Mouse (Mus musculus) kidney, embryonic 16.5 days (tissue): ENCODE results near the gene Cox8a. TPM values are rescaled to one million over a fixed set of nuclear protein-coding genes. Genes with fewer than 3 reads are reported as not detected.

Source experiments
- ATAC-seq: fragments of 200-750 bp; cut with Nextera tagmentation; 2 replicates; pipeline ENCODE4 v1.8.0; 2017; ENCODE audit warnings: moderate TSS enrichment; ENCODE audit not compliant: low FRiP score, low TSS enrichment
- H3K27ac ChIP-seq: fragments of 300-500 bp; sonication (generic); 2 replicates; pipeline ENCODE4 v1.5.1; 2014; ENCODE audit warnings: low read length
- H3K27me3 ChIP-seq: fragments of 300-500 bp; sonication (generic); 2 replicates; pipeline ENCODE4 v1.6.1; 2014; ENCODE audit warnings: low read length, control low read depth, mixed read lengths; ENCODE audit not compliant: insufficient read depth
- H3K36me3 ChIP-seq: fragments of 300-500 bp; sonication (generic); 2 replicates; pipeline ENCODE4 v1.6.1; 2014; ENCODE audit warnings: low read length, control low read depth, mixed read lengths; ENCODE audit not compliant: insufficient read depth
- H3K4me1 ChIP-seq: fragments of 300-500 bp; sonication (generic); 2 replicates; pipeline ENCODE4 v1.6.1; 2014; ENCODE audit warnings: low read length, control low read depth, mixed read lengths; ENCODE audit not compliant: insufficient read depth
- H3K4me2 ChIP-seq: fragments of 300-500 bp; sonication (generic); replicated peaks from 2 replicates; pipeline ENCODE4 v1.6.1; 2014; ENCODE audit warnings: low read depth, low read length
- H3K4me3 ChIP-seq: fragments of 300-500 bp; sonication (generic); 2 replicates; pipeline ENCODE4 v1.5.1; 2014; ENCODE audit warnings: mild to moderate bottlenecking, low read length
- H3K9ac ChIP-seq: fragments of 300-500 bp; sonication (generic); replicated peaks from 2 replicates; pipeline ENCODE4 v1.6.1; 2014; ENCODE audit warnings: low read length
- H3K9me3 ChIP-seq: fragments of 300-500 bp; sonication (generic); 2 replicates; pipeline ENCODE4 v1.6.1; 2016; ENCODE audit warnings: low read length, control low read depth
- WGBS: fragments of 180-500 bp; shearing (Covaris S2); extraction: QIAGEN DNeasy Blood & Tissue Kit; methylation state at CpG from one replicate; pipeline ENCODE4 v1.1.7; 2014; 5-methylcytosine and 5-hydroxymethylcytosine counted together
- polyA plus RNA-seq: library from polyadenylated mRNA; unstranded; fragments of >200 nt; fragmentation: Nextera tagmentation; extraction: Ambion mirVana; gene quantifications from 2 replicates; pipeline ENCODE4 v1.2.1, GENCODE M21; 2015

Gene Cox8a
- polyA plus RNA-seq = 1,116 and 1,175 TPM in 2 replicates

DNA sequence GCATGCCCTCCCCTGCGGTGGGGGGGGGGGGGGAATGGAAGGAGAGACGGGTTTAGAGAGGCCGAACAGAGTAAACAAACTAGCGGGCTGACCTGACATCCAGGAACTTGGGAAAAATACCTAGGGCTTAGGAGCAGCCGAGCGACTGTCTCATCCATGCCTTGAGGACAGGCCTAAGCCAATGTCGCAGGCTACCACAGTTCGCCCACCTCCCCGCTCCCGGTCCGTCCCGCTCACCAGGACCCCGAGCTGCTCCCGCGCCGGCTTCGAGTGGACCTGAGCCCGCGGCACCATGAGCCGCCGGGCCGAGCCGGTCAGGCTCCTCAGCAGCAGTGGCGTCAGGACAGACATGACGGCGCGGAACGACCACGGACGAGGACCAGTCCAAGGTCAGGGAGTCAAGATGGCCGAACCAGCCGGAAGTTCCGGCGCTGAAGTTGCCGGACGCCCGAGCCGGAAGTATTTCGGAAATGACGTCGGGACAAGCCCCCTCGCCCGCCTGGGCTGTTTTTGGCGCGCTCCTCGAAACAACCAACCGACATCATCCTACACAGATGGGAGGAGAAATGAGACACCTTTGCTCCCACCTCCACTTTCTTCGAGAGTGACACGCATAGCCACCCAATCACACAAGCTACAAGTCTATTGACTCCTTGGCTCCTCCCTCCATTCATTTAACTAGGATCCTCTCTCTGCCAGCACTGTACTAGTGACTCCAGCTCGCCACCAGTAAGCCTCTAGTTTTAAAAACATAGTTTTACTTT, at the start of gene Cox8a:
Gene Cox8a (minus strand): TSS at position 455 of the 764 bp plus-strand sequence.
- under 1% methylated on average over 49 of the region's 50 CpGs for WGBS
- Histone ChIP-seq H3K9ac (peak within 1 kb of the TSS; percentile 97), H3K9me3 (no peaks in the 10 kb centered on the region), H3K4me2 (peak within 1 kb of the TSS; percentile 88), H3K4me1 (peaks cover 34% of the 10 kb centered on the region), H3K27me3 (no peaks in the 10 kb centered on the region), H3K4me3 (peak within 1 kb of the TSS; percentile 95), H3K27ac (peak within 1 kb of the TSS; percentile 95), H3K36me3 (peaks cover 28% of the 10 kb centered on the region)
- ATAC-seq = peak; percentile 98

DNA sequence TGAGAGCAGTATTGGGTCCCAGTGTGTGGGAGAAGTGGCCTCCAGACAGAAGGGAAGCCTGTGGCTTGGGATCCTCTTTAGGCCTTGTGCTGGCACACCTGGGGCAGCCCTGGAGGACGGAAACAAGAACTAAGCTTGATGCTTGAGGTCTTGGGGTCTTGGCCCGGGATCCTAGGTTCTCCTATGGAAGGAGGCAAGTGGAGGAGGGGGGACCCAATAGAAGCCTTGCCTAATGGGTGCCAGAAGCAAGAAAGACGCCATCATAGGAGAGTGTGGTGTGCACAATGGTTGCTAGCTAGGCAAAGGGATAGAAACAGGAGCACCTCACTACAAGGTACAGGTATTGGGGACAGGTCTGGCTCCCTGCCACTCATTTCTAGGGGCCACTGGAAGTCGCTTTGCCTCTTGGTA, 49.0 kb upstream of the Cox8a start:
- H3K4me1 ChIP-seq = peaks cover 49% of the 10 kb centered on the region
- no peaks in the 10 kb centered on the region for H3K27me3 ChIP-seq
- peak overlapping the region; percentile 86; the same call in 1 of the 2 replicates for H3K27ac ChIP-seq
- peak overlapping the region; percentile 38; the same call in 1 of the 2 replicates for H3K9ac ChIP-seq
- no peak for ATAC-seq
- H3K36me3 ChIP-seq = peaks cover 4% of the 10 kb centered on the region
- no peak overlapping the region for H3K4me2 ChIP-seq
- WGBS = 49% methylated on average over 4 of the region's 4 CpGs
- H3K9me3 ChIP-seq = no peaks in the 10 kb centered on the region
- H3K4me3 ChIP-seq = no peak overlapping the region

DNA sequence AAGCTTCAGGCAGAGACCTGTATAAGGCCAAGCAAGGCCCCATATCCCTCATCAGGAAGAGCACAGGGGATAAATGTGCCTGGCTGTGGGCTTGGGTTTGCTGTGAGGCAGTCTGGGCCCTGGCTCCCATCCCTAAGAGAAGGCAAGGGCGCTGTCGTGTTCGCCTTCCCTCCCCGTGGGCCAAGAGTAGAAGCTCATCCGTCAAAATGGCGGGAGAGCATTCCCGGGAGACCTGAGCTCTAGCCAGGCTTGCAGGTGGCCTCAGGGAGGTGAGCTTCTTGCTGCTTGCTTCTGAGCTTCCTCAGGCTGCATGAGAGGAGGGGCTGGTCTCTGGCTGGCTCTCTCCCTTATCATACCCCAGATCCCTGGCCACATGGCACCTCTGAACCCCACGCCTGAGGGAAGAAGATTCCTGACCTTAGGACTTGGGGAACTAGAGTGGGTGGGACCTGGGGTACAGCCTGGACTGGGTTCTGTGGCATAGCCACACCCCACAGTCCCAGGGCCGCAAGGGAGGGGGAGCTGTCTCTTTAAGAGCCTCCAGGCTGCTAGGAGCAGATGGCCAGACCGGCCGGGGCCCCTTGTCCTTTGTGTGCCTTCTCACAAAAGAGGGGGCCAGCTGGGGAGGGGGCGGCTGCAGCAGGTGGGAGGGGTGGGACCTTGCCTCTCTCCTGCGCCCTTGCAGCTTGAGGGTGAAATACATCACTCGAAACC, 48.2 kb upstream of the Cox8a start:
- 20% methylated on average over 13 of the region's 14 CpGs for WGBS
- ATAC-seq = no peak
- Histone ChIP-seq H3K4me2 (no peak overlapping the region), H3K27me3 (no peaks in the 10 kb centered on the region), H3K9ac (peak overlapping the region; percentile 51), H3K9me3 (no peaks in the 10 kb centered on the region), H3K36me3 (0 out of 2 replicates have a peak, but pooled peaks cover 3% of the 10 kb centered on the region), H3K27ac (peak overlapping the region; percentile 34; the same call in 1 of the 2 replicates), H3K4me1 (peaks cover 49% of the 10 kb centered on the region), H3K4me3 (no peak overlapping the region)

DNA sequence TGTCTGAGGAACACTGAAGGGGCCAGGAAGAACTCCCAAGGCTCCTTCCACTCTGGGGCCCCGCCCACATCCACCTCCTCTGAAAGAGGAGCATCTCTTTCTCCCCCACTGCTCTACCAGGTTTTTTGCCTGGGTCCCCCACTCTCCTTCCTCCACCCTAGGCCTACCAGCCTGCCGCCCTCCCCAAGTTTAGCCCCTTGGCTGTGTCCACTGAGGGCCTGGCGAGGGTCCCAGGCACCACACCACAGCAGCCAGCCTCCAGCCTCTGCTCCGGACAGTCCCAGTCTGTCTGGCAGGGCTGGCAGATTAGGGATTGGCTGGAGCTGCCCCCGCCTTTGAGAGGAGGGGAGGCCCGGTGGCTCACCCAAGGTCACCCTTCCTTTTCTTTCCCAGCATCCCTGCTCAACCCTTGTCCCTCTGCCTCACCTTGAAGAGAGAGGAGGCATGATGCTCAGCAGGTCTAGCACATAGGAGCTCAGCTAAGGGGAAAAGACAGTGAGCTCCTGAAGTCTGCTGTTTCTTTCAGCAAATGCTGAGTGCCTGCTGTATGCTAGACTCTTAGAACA, 47.4 kb upstream of the Cox8a start:
- H3K4me1 ChIP-seq = peaks cover 47% of the 10 kb centered on the region
- ATAC-seq = no peak
- H3K4me2 ChIP-seq = no peak overlapping the region
- H3K9me3 ChIP-seq = no peaks in the 10 kb centered on the region
- WGBS = 34% methylated on average over 6 of the region's 6 CpGs
- H3K4me3 ChIP-seq = no peak overlapping the region
- H3K36me3 ChIP-seq = no peaks in the 10 kb centered on the region
- H3K9ac ChIP-seq = peak overlapping the region; percentile 51
- no peaks in the 10 kb centered on the region for H3K27me3 ChIP-seq
- 0 out of 2 replicates have a peak overlapping the region, but pooled peaks have one; percentile 13 for H3K27ac ChIP-seq

DNA sequence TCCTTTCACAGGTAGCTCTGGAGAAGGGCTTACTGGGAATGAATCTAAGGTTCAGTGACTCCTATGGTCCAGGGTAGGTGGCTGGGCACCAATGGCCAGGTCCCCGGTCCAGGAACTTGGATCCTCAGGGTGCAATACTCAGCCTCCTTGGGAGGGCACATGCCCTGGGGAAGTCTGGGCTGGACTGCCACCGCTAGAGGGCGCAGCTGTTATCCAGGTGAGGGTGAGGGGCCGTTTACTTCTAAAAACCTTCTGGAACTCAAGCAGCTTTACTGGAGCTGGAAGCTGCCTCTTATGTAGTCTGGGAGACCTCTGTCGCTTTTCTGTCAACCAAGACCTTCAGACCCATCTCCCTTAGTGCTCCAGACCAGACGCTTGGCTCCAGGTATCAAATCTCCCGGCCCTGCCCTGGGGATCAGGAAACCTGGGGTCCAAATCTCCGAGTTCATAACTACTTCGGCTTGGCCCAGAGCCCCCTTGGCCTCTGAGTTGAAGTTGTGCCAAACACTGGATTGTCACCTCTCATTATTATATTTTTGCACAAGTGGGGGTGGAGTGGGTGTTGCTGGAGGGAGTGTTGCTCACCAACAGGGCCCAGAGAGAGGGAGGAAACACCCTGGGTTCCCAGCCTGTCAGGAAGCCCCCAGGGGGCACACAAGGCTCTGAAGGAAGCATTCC, 46.8 kb upstream of the Cox8a start:
- Histone ChIP-seq H3K4me3 (no peak overlapping the region), H3K27ac (no peak overlapping the region), H3K9ac (0 out of 2 replicates have a peak overlapping the region, but pooled peaks have one; percentile 27), H3K27me3 (no peaks in the 10 kb centered on the region), H3K36me3 (no peaks in the 10 kb centered on the region), H3K4me1 (peaks cover 40% of the 10 kb centered on the region), H3K9me3 (no peaks in the 10 kb centered on the region), H3K4me2 (no peak overlapping the region)
- no peak for ATAC-seq
- WGBS = 18% methylated on average over 9 of the region's 9 CpGs

DNA sequence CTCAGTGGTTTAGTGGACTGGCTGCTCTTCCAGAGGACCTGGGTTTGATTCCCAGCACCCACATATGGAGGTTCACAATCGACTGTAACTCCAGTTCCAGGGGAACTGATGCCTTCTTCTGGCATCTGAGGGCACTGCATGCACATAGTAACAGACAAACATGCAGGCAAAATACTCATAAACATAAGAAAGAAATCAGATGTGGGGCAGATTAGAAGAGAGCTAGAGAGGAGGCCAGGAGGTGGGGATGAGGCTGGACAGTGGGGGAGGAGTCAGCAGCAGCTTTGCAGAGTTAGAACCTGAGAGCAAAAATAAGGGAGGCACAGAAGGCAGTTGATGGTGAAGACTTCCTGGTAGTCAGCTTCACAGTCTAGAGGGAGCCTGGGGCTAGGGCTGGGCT, 45.2 kb upstream of the Cox8a start:
- Histone ChIP-seq H3K9me3 (no peaks in the 10 kb centered on the region), H3K4me1 (peaks cover 35% of the 10 kb centered on the region), H3K27ac (no peak overlapping the region), H3K36me3 (no peaks in the 10 kb centered on the region), H3K9ac (no peak overlapping the region), H3K4me3 (no peak overlapping the region), H3K4me2 (no peak overlapping the region), H3K27me3 (no peaks in the 10 kb centered on the region)
- no peak for ATAC-seq
- 100% methylated on average over 1 of the region's 1 CpGs for WGBS

DNA sequence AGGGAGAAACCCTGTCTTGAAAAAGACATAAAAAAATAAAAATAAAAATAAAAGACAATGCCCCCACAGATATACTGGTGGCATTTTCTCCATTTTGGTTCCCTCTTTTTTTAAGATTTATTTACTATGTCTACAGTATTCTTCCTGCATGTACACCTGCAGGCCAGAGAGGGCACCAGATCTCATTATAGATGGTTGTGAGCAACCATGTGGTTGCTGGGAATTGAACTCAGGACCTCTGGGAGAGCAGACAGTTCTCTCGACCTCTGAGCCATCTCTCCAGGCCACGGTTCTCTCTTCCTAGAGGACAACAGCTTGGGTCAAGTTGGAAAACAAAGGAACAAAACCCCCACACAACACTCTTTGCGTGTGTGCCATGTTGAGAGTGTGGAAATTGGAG, 44.5 kb upstream of the Cox8a start:
- H3K4me3 ChIP-seq = no peak overlapping the region
- 96% methylated on average over 3 of the region's 3 CpGs for WGBS
- no peak overlapping the region for H3K9ac ChIP-seq
- peaks cover 29% of the 10 kb centered on the region for H3K4me1 ChIP-seq
- ATAC-seq = no peak
- H3K9me3 ChIP-seq = no peaks in the 10 kb centered on the region
- no peak overlapping the region for H3K27ac ChIP-seq
- no peaks in the 10 kb centered on the region for H3K36me3 ChIP-seq
- no peaks in the 10 kb centered on the region for H3K27me3 ChIP-seq
- no peak overlapping the region for H3K4me2 ChIP-seq

DNA sequence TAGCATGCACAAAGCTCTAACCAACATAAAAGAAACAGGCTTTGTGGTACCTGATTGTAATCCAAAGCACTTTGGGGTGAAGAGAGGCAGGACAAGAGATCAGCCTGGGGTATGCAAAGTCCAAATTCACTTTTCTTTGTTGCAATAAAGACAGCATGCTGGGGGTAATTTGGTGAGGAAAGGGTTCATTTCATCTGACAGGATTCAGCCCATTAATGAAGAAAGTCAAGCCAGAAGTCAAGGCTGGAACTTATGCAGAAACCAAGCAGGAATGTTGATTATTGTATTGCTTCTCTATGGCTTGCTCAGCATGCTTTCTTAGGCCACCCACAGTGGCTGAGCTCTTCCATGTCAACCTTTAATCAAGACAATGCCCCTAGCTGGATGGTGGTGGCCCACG, 44.1 kb upstream of the Cox8a start:
- 92% methylated on average over 1 of the region's 1 CpGs for WGBS

DNA sequence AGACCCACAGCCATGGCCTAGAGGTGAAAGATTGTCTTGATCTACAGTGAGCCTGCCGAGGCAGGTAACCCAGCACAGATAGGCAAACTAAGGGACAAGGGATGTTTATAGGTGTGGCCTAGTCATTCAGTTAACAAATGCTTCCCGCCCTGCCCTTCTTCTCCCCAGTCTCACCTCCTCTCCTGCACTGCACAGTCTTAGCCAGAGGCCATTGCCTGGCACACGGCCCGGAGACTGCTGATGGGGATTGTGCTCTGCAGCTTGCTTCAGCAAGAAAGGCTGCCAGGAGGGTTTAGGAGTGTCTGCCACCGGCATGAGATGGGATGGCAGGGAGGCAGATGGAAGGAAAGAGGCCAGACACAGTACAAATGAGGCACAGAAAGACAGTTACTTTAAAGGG, 40.5 kb upstream of the Cox8a start:
- H3K36me3 ChIP-seq = no peaks in the 10 kb centered on the region
- H3K9ac ChIP-seq = no peak overlapping the region
- no peak overlapping the region for H3K4me2 ChIP-seq
- no peak for ATAC-seq
- H3K4me3 ChIP-seq = no peak overlapping the region
- no peaks in the 10 kb centered on the region for H3K4me1 ChIP-seq
- H3K9me3 ChIP-seq = no peaks in the 10 kb centered on the region
- no peak overlapping the region for H3K27ac ChIP-seq
- WGBS = 74% methylated on average over 5 of the region's 5 CpGs
- H3K27me3 ChIP-seq = no peaks in the 10 kb centered on the region

More for the DNA sequence above, 44.1 kb upstream of the Cox8a start:
- no peaks in the 10 kb centered on the region for H3K36me3 ChIP-seq
- H3K4me2 ChIP-seq = no peak overlapping the region
- no peak overlapping the region for H3K27ac ChIP-seq
- H3K4me3 ChIP-seq = no peak overlapping the region
- no peak overlapping the region for H3K9ac ChIP-seq
- peaks cover 24% of the 10 kb centered on the region for H3K4me1 ChIP-seq
- no peaks in the 10 kb centered on the region for H3K27me3 ChIP-seq
- H3K9me3 ChIP-seq = no peaks in the 10 kb centered on the region
- ATAC-seq = no peak
